Mouse (Mus musculus): ENCODE results near the gene Aifm2. TPM values are rescaled to one million over a fixed set of nuclear protein-coding genes. Genes with fewer than 3 reads are reported as not detected.

The Aifm2 gene
- 4.2 TPM for polyA plus RNA-seq (2014; fragmentation: Illumina TruSeq; extraction: RNeasy Lipid Tissue Mini Kit (QIAGEN cat#74804); ENCODE audit: low read depth, low replicate concordance)

GRCm38 (mm10) chr10:61714771-61715461, at the start of gene Aifm2:
TSS of gene Aifm2 (plus strand) at chr10:61715263.

GRCm38 (mm10) chr10:61680015-61680913, 34.8 kb upstream of the Aifm2 start, which contains the start of gene Sar1a:
TSS of gene Sar1a (plus strand) at chr10:61680299.

GRCm38 (mm10) chr10:61694870-61695670, 20.0 kb upstream of the Aifm2 start, which contains the start of gene Tysnd1:
TSS of gene Tysnd1 (plus strand) at chr10:61695514.

GRCm38 (mm10) chr10:61783621-61784251, 68.7 kb downstream of the Aifm2 start, which contains the start of gene H2afy2:
TSS of gene H2afy2 (minus strand) at chr10:61784147.

Other genes with a start within 250 kb of the Aifm2 start
- gene Lrrc20, start 239.5 kb upstream of the Aifm2 start, polyA plus RNA-seq (2014; fragmentation: Illumina TruSeq; extraction: RNeasy Lipid Tissue Mini Kit (QIAGEN cat#74804); ENCODE audit: low read depth, low replicate concordance), result 1.1 TPM
- not detected for gene Npffr1, start 119.8 kb upstream of the Aifm2 start, polyA plus RNA-seq (2014; fragmentation: Illumina TruSeq; extraction: RNeasy Lipid Tissue Mini Kit (QIAGEN cat#74804); ENCODE audit: low read depth, low replicate concordance)
- 27.5 TPM for gene Ppa1, start 66.7 kb upstream of the Aifm2 start, polyA plus RNA-seq (2014; fragmentation: Illumina TruSeq; extraction: RNeasy Lipid Tissue Mini Kit (QIAGEN cat#74804); ENCODE audit: low read depth, low replicate concordance)
- gene Sar1a, start 35.0 kb upstream of the Aifm2 start, polyA plus RNA-seq (2014; fragmentation: Illumina TruSeq; extraction: RNeasy Lipid Tissue Mini Kit (QIAGEN cat#74804); ENCODE audit: low read depth, low replicate concordance), result 241 TPM
- gene Tysnd1, start 19.7 kb upstream of the Aifm2 start, polyA plus RNA-seq (2014; fragmentation: Illumina TruSeq; extraction: RNeasy Lipid Tissue Mini Kit (QIAGEN cat#74804); ENCODE audit: low read depth, low replicate concordance), result 0.91 TPM
- 3.8 TPM for gene H2afy2, start 68.9 kb downstream of the Aifm2 start, polyA plus RNA-seq (2014; fragmentation: Illumina TruSeq; extraction: RNeasy Lipid Tissue Mini Kit (QIAGEN cat#74804); ENCODE audit: low read depth, low replicate concordance)

Data from testis, adult 10 weeks (tissue).